Mouse (Mus musculus): Measurements from ENCODE around the gene Calcb. TPM values are rescaled to one million over a fixed set of nuclear protein-coding genes. Genes with fewer than 3 reads are reported as not detected.

Gene Calcb
- polyA plus RNA-seq, 1 experiment from 2014 or later, result 1.4 TPM

GRCm38 (mm10) chr7:114762660-114763059, 44.2 kb downstream of the Calcb start:
- Histone ChIP-seq H3K4me3 (no peak overlapping the region), H3K27me3 (no peaks in the 10 kb centered on the region), H3K9me3 (no peaks in the 10 kb centered on the region), H3K4me1 (replicated peaks) (no peaks in the 10 kb centered on the region; the same call in 1 of the 2 replicates), H3K4me2 (no peak overlapping the region), H3K9ac (no peak overlapping the region), H3K27ac (no peak overlapping the region), H3K36me3 (no peaks in the 10 kb centered on the region)
- no peak for ATAC-seq (ENCODE audit: low FRiP score)
- 76% methylated on average over 2 of the region's 2 CpGs for WGBS

- Histone ChIP-seq H3K4me2 (no peak overlapping the region), H3K27ac (no peak overlapping the region), H3K4me1 (replicated peaks) (no peaks in the 10 kb centered on the region; the same call in 1 of the 2 replicates), H3K36me3 (no peaks in the 10 kb centered on the region), H3K4me3 (no peak overlapping the region), H3K9ac (no peak overlapping the region), H3K9me3 (no peaks in the 10 kb centered on the region), H3K27me3 (no peaks in the 10 kb centered on the region)
- ATAC-seq (ENCODE audit: low FRiP score), result no peak
- 75% methylated on average over 3 of the region's 3 CpGs for WGBS
These were observed 46.8 kb downstream of the Calcb start for GRCm38 (mm10) chr7:114765273-114765672.

- Histone ChIP-seq H3K9me3 (no peaks in the 10 kb centered on the region), H3K4me3 (no peak overlapping the region), H3K27ac (no peak overlapping the region), H3K27me3 (no peaks in the 10 kb centered on the region), H3K4me1 (replicated peaks) (no peaks in the 10 kb centered on the region; the same call in 1 of the 2 replicates), H3K9ac (no peak overlapping the region), H3K4me2 (no peak overlapping the region), H3K36me3 (no peaks in the 10 kb centered on the region)
- WGBS, result 93% methylated on average over 3 of the region's 3 CpGs
- no peak for ATAC-seq (ENCODE audit: low FRiP score)
These were observed 48.1 kb downstream of the Calcb start for GRCm38 (mm10) chr7:114766523-114766922.

- no peak overlapping the region for H3K4me2 ChIP-seq
- no peak for ATAC-seq (ENCODE audit: low FRiP score)
- 89% methylated on average over 5 of the region's 5 CpGs for WGBS
These were observed 50.1 kb downstream of the Calcb start for GRCm38 (mm10) chr7:114768516-114768915.

GRCm38 (mm10) chr7:114769041-114769440, 50.6 kb downstream of the Calcb start:
- 92% methylated on average over 4 of the region's 4 CpGs for WGBS
- H3K9ac ChIP-seq, result no peak overlapping the region
- H3K27me3 ChIP-seq, result no peaks in the 10 kb centered on the region
- no peak overlapping the region for H3K4me2 ChIP-seq
- no peak overlapping the region for H3K27ac ChIP-seq
- no peaks in the 10 kb centered on the region; the same call in 1 of the 2 replicates for H3K4me1 ChIP-seq (replicated peaks)
- H3K4me3 ChIP-seq, result no peak overlapping the region
- no peaks in the 10 kb centered on the region for H3K9me3 ChIP-seq
- no peak for ATAC-seq (ENCODE audit: low FRiP score)
- no peaks in the 10 kb centered on the region for H3K36me3 ChIP-seq

More at GRCm38 (mm10) chr7:114768516-114768915, 50.1 kb downstream of the Calcb start:
- Histone ChIP-seq H3K4me3 (no peak overlapping the region), H3K27me3 (no peaks in the 10 kb centered on the region), H3K9ac (no peak overlapping the region), H3K9me3 (no peaks in the 10 kb centered on the region), H3K4me1 (replicated peaks) (no peaks in the 10 kb centered on the region; the same call in 1 of the 2 replicates), H3K27ac (no peak overlapping the region), H3K36me3 (no peaks in the 10 kb centered on the region)

GRCm38 (mm10) chr7:114770586-114770985, 52.1 kb downstream of the Calcb start:
- no peak for ATAC-seq (ENCODE audit: low FRiP score)
- Histone ChIP-seq H3K27me3 (no peaks in the 10 kb centered on the region), H3K27ac (no peak overlapping the region), H3K4me2 (no peak overlapping the region), H3K9me3 (no peaks in the 10 kb centered on the region), H3K9ac (no peak overlapping the region), H3K36me3 (no peaks in the 10 kb centered on the region), H3K4me1 (replicated peaks) (no peaks in the 10 kb centered on the region), H3K4me3 (no peak overlapping the region)
- 97% methylated on average over 3 of the region's 3 CpGs for WGBS

- Histone ChIP-seq H3K4me3 (no peak overlapping the region), H3K9me3 (no peaks in the 10 kb centered on the region), H3K27ac (no peak overlapping the region), H3K27me3 (no peaks in the 10 kb centered on the region), H3K4me1 (replicated peaks) (no peaks in the 10 kb centered on the region), H3K9ac (no peak overlapping the region), H3K36me3 (no peaks in the 10 kb centered on the region), H3K4me2 (no peak overlapping the region)
- WGBS, result 80% methylated on average over 7 of the region's 7 CpGs
- ATAC-seq (ENCODE audit: low FRiP score), result no peak
These were observed 53.4 kb downstream of the Calcb start for GRCm38 (mm10) chr7:114771801-114772200.

Other genes with a start within 250 kb of the Calcb start
- gene Cyp2r1, start 155.7 kb upstream of the Calcb start, polyA plus RNA-seq (2015; fragmentation: Nextera tagmentation; extraction: Ambion mirVana), result 1.1 and 1.6 TPM in 2 replicates
- gene Calca, start 82.3 kb upstream of the Calcb start, polyA plus RNA-seq (2015; fragmentation: Nextera tagmentation; extraction: Ambion mirVana), result 11.6 and 13.8 TPM in 2 replicates
- 3.4 and 4.0 TPM in 2 replicates for gene Insc, start 25.1 kb downstream of the Calcb start, polyA plus RNA-seq (2015; fragmentation: Nextera tagmentation; extraction: Ambion mirVana)